Mouse (Mus musculus) midbrain, embryonic 10.5 days (tissue): ENCODE data around the gene Birc5. TPM values are rescaled to one million over a fixed set of nuclear protein-coding genes. Genes with fewer than 3 reads are reported as not detected.

ENCODE experiments used
- DNase-seq: peaks from one replicate; pipeline ENCODE4 v3.0.0-alpha.2; 2017; ENCODE audit warnings: low spot score
- H3K27ac ChIP-seq: fragments of 300-500 bp; sonication (generic); replicated peaks from 2 replicates; pipeline ENCODE4 v1.5.1; 2016; ENCODE audit warnings: mild to moderate bottlenecking
- H3K27me3 ChIP-seq: fragments of 300-500 bp; sonication (generic); 2 replicates; pipeline ENCODE4 v1.6.1; 2016; ENCODE audit warnings: low read depth, mild to moderate bottlenecking; ENCODE audit not compliant: poor library complexity, severe bottlenecking
- H3K36me3 ChIP-seq: fragments of 300-500 bp; sonication (generic); 2 replicates; pipeline ENCODE4 v1.6.1; 2016; ENCODE audit warnings: mild to moderate bottlenecking, moderate library complexity
- H3K4me1 ChIP-seq: fragments of 300-500 bp; sonication (generic); 2 replicates; pipeline ENCODE4 v1.6.1; 2016
- H3K4me3 ChIP-seq: fragments of 300-500 bp; sonication (generic); 2 replicates; pipeline ENCODE4 v1.5.1; 2016; ENCODE audit warnings: mild to moderate bottlenecking, moderate library complexity
- H3K9me3 ChIP-seq: fragments of 300-500 bp; sonication (generic); replicated peaks from 2 replicates; pipeline ENCODE4 v1.6.1; 2016; ENCODE audit warnings: mild to moderate bottlenecking
- WGBS: fragments of 180-500 bp; shearing (Covaris S2); methylation state at CpG from one replicate; pipeline ENCODE4 v1.1.7; 2016; 5-methylcytosine and 5-hydroxymethylcytosine counted together
- polyA plus RNA-seq: library from polyadenylated mRNA; unstranded; fragments of >200 nt; fragmentation: Nextera tagmentation; extraction: Ambion mirVana; gene quantifications from 2 replicates; pipeline ENCODE4 v1.2.1, GENCODE M21; 2016

Gene Birc5
- polyA plus RNA-seq, 1 experiment from 2014 or later = 413 TPM

DNA sequence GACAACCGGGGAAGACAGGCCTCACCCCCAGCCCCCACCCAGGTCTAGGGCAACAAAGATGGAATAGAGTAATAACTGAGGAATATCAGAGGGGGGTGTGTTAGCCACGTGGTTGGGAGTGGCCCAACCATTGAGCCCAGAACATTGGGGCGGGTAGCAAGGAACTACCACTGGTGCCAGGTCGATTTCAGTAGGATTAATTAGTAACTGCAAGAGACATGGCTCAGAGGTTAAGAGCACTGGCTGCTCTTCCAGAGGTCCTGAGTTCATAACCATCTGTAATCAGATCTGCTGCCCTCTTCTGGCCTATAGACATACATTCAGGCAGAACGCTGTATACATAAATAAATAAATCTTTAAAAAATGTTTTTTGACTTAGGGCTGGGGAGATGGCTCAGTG lies 2.4 kb upstream of the Birc5 start:
- Histone ChIP-seq H3K4me1 (peaks cover 35% of the 10 kb centered on the region), H3K4me3 (no peak overlapping the region)
- WGBS = 65% methylated on average over 5 of the region's 5 CpGs

DNA sequence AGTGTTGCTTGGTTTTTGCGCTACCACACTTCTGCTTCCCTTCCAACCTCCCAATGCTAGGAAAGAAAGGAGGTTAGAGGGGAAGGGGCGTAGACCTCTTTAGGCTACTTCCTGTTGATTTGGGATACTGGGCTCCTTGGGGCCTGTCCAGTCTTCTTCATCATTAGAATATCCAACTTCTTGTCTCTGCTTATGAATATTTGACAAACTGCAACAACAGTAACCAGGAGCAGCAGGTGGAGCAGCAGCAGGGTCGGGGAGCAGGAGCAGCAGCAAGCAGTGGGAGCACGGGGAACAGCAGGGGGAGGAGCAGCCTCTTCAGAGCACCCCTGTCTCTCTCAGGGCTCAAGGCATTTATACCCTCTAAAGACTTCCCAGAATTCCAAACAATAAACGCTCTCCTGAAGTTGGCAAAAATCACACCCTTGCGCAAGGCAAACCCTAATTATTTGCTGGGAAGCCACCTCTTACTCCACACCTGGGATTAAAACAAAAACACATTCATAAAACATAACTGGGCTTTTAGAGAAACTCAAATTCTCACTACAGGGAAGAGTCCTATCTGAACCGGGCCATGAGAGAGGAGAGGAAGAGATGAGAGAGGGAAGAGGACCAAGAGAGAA lies 1.3 kb upstream of the Birc5 start:
- Histone ChIP-seq H3K4me3 (peak overlapping the region; percentile 81), H3K4me1 (peaks cover 35% of the 10 kb centered on the region), H3K9me3 (no peaks in the 10 kb centered on the region), H3K27ac (peak overlapping the region; percentile 97), H3K36me3 (peaks cover 23% of the 10 kb centered on the region), H3K27me3 (no peaks in the 10 kb centered on the region)
- WGBS = 88% methylated on average over 7 of the region's 7 CpGs
- DNase-seq = no peak

More for the DNA sequence above, 2.4 kb upstream of the Birc5 start:
- H3K36me3 ChIP-seq = peaks cover 13% of the 10 kb centered on the region
- no peak for DNase-seq
- H3K27me3 ChIP-seq = no peaks in the 10 kb centered on the region
- H3K27ac ChIP-seq = no peak overlapping the region
- no peaks in the 10 kb centered on the region for H3K9me3 ChIP-seq

DNA sequence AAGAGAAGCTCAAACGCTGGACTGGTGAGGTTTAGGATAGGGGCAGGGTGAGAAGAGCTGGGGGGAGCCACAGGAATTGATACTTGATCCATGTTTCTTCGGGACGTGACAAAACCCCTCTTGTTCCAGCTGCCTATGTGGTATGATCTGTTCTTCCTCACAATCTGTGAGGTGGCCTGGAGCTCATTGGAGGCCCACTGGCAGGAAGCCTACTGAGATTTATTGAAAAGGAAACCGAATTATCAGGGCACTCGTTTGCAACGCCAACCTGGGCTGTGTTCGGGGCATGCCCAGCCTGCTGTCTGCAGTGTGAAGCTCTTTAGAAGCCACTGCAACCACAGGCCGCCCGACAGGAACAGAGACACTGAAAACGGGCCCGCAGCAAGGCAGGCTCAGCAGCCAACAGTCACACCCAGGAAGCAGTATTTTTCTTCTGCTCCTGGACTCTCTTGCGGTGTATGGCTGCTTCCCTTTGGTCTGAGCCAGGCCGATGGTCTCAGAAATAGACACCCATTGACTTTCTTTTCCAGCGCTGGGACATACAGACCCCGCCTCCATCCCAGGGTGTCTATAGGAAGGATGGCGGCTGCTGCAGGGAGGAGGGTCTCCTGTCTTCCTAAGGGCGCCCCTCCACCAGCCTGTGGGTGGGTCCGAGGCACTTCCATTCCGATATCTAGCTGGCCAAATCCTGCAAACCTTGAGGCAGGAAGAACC lies 623 bp upstream of the Birc5 start:
- Histone ChIP-seq H3K36me3 (peaks cover 30% of the 10 kb centered on the region), H3K9me3 (no peaks in the 10 kb centered on the region)

DNA sequence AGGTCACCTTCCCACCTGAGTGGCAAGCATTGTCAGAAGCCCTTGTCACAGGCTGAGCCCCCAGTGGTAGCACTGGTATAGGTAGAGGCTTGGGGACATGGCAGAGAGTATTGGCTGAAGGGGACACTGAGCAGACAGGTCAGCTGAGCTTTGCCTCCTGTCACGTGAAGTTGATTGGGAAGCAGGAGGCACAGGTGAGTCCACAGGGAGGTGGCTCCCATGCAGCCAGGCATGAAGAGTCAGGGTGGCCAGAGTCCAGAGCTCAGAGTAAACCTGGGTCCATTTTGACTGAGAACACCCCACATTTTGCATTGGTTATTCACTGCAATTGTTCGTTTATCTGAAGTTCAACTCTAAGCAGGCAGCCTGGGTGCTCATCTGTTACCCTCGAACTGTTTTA lies 3.8 kb downstream of the Birc5 start:
- Histone ChIP-seq H3K36me3 (peaks cover 75% of the 10 kb centered on the region), H3K4me3 (no peak overlapping the region), H3K27ac (no peak overlapping the region), H3K9me3 (no peaks in the 10 kb centered on the region; the same call in 1 of the 2 replicates), H3K4me1 (peaks cover 32% of the 10 kb centered on the region), H3K27me3 (no peaks in the 10 kb centered on the region)
- 96% methylated on average over 3 of the region's 3 CpGs for WGBS
- DNase-seq = no peak

More for the DNA sequence above, 623 bp upstream of the Birc5 start:
- peak overlapping the region; percentile 81 for H3K4me3 ChIP-seq
- DNase-seq = no peak
- WGBS = 17% methylated on average over 19 of the region's 19 CpGs
- peak overlapping the region; percentile 97 for H3K27ac ChIP-seq
- no peaks in the 10 kb centered on the region for H3K27me3 ChIP-seq
- peaks cover 35% of the 10 kb centered on the region for H3K4me1 ChIP-seq

DNA sequence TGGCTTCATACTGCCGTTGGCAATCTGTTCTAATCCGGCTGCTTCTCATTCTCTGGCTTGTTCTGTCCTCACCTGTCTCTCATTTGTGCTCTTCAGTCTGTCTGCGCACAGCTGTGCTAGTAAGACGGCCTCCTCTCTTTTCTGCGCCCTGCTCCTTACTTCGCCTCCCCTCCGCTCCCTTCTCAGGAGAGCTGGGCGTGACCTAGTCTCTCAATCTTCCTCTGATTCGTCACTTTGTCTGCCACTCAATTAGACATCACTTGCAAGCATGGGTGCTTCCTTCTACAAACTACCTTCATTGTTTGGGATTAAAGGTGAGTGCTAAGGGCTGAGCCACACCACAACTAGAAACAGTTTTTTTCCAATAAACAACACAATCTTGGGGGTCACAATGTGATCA lies 5.2 kb downstream of the Birc5 start:
- 92% methylated on average over 9 of the region's 9 CpGs for WGBS
- H3K36me3 ChIP-seq = peaks cover 84% of the 10 kb centered on the region
- H3K27ac ChIP-seq = no peak overlapping the region
- H3K9me3 ChIP-seq = no peaks in the 10 kb centered on the region; the same call in 1 of the 2 replicates
- no peak overlapping the region for H3K4me3 ChIP-seq
- peaks cover 9% of the 10 kb centered on the region for H3K27me3 ChIP-seq
- peaks cover 26% of the 10 kb centered on the region for H3K4me1 ChIP-seq
- DNase-seq = no peak

DNA sequence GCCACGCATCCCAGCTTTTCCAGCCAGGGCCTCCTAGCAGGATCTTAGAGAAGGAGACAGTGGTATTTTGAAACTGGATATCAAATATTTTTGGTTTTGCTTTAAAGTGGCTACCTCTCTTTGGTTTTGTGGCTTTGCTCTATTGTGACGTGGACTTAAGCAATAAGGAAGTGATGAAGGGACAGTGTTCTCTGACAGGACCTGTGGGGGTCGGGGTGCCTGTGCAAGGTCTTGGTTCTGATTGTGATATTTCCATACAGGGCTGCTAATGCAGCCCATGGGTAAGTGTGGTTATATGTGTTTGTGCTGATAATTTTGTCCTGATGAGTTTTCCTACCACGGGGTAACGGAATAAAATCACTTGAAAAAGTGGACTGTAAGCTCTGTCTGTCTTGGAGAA lies 6.3 kb downstream of the Birc5 start:
- 97% methylated on average over 5 of the region's 5 CpGs for WGBS
- no peaks in the 10 kb centered on the region; the same call in 1 of the 2 replicates for H3K9me3 ChIP-seq
- no peak for DNase-seq
- H3K4me1 ChIP-seq = peaks cover 24% of the 10 kb centered on the region
- peaks cover 20% of the 10 kb centered on the region for H3K27me3 ChIP-seq
- H3K4me3 ChIP-seq = no peak overlapping the region
- H3K27ac ChIP-seq = no peak overlapping the region
- peaks cover 82% of the 10 kb centered on the region for H3K36me3 ChIP-seq

DNA sequence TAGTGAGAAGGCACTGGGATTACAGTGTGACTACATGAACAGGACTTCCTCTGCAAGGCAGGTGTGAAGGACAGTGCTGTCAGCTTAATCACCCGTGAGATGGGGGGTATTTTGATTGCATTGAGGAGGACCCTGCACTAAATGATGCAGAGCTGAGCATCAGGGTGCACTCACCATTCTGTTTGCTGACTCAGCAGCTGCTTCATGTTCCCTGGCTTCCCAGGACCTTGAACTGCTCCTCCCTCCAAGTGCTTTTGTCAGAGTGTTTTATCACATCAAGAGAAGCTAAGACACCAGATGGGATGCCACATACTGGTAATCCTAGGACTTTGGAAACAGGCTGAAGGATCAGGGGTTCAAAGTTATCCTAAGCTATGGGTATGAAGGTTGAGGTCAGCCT lies 6.9 kb downstream of the Birc5 start:
- Histone ChIP-seq H3K4me3 (no peak overlapping the region), H3K27ac (no peak overlapping the region), H3K36me3 (peaks cover 78% of the 10 kb centered on the region), H3K4me1 (peaks cover 25% of the 10 kb centered on the region), H3K9me3 (no peaks in the 10 kb centered on the region; the same call in 1 of the 2 replicates), H3K27me3 (peaks cover 27% of the 10 kb centered on the region)
- no peak for DNase-seq
- 83% methylated on average over 1 of the region's 1 CpGs for WGBS

DNA sequence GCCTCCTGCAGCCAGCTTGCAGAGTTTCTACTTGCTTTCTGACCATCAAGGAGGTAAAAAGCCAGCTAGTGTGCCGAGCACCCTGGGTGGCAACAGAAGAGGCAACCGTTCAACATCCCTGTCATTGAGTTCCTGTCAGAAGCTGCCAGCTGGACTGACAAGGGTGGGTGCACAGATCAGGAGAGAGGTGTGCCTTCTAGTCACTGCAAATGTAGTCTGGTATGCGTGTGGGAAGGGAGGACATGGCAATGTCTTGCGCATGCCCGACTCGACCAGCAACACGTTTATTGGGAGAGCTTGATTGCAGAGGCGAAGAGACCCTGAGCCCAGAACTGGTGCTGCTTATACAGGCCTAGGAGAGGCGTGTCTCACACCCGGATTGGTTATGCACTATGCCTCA lies 8.4 kb downstream of the Birc5 start:
- no peak overlapping the region for H3K27ac ChIP-seq
- peaks cover 27% of the 10 kb centered on the region for H3K4me1 ChIP-seq
- peaks cover 41% of the 10 kb centered on the region for H3K27me3 ChIP-seq
- peaks cover 63% of the 10 kb centered on the region for H3K36me3 ChIP-seq
- 95% methylated on average over 10 of the region's 10 CpGs for WGBS
- no peak overlapping the region for H3K4me3 ChIP-seq
- no peak for DNase-seq
- H3K9me3 ChIP-seq = no peaks in the 10 kb centered on the region; the same call in 1 of the 2 replicates

DNA sequence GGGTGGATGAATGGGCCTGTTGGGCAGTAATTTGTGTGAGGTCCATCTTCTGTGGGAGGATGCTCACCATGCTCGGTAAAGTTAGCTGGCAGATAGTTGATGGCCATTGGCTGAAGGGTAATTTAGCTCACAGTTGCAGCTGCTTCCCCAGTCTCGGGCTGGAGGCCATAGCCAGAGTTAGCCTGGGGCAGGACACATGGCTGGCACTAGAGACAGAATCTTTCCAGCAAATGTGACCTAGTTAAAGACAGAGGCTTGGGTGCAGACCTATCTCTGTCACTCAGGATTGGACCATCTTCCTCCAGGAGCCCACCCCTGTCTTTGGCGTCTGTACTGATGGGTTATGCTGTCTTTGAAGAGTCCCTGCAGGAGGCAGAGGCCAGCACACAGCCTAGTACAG lies 9.3 kb downstream of the Birc5 start:
- Histone ChIP-seq H3K4me1 (peaks cover 36% of the 10 kb centered on the region), H3K9me3 (no peaks in the 10 kb centered on the region; the same call in 1 of the 2 replicates), H3K4me3 (no peak overlapping the region), H3K36me3 (peaks cover 53% of the 10 kb centered on the region), H3K27ac (no peak overlapping the region), H3K27me3 (peaks cover 51% of the 10 kb centered on the region)
- WGBS = 67% methylated on average over 3 of the region's 3 CpGs
- no peak for DNase-seq

DNA sequence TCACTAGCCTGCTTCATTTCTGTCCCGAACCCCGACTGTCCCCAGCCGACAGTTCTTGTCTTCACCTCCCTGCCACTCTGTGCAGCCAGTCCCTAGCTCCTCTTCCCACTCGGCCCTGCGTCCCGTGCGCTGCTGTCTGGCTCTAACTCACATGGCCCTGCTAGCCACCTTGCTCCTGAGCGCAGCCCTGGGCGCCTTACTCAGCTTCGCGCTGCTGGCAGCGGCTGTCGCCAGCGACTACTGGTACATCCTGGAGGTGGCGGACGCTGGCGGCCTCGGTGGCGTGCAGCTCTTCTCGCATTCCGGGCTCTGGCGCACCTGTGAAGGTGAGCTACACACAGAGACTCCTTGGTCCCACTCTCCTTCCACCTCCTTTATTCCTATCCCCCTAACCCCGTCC lies 11.6 kb downstream of the Birc5 start, which contains the start of gene Tmem235:
Gene Tmem235, plus strand, starts transcription at position 152 of the 400 bp plus-strand sequence.
- Histone ChIP-seq H3K9me3 (no peaks in the 10 kb centered on the region; the same call in 1 of the 2 replicates), H3K4me3 (peak within 1 kb of the TSS; percentile 33), H3K27ac (peak within 1 kb of the TSS; percentile 17; the same call in 1 of the 2 replicates), H3K27me3 (peaks cover 73% of the 10 kb centered on the region), H3K36me3 (peaks cover 31% of the 10 kb centered on the region), H3K4me1 (peaks cover 58% of the 10 kb centered on the region)
- WGBS = 5% methylated on average over 23 of the region's 23 CpGs
- DNase-seq = no peak

DNA sequence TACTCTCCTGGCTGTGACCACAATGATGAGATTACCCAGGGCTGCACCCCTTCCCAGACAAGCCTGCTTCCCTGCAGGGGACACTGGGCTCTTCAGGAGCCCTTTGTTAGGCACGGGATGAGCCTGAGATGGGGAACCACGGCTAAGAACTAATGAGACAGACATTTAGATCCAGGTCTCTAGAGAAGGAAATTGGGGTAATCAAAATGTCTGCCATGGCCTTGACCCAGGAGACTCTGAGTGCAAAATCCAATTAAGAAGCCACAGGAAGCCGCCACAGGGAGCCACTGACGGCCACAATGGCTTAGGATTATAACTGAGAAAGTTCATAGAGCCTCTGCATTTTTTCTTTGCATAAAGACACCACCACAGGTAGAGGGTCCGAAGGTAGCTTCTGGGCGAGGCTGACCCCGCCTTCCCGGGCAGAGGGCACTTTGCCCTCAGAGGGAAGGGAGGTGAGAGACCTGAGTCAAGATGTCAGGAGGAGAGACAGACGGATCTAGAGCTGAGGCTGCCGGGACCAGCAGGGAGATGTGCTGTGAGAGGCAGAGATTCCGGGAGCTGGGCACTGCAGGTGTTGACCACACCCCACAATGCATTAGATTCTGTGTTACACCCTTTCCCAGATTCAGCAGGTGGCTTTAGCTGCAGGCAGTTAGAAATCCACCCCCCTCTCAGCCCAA lies 14.3 kb downstream of the Birc5 start:
- no peak for DNase-seq
- peak overlapping the region; percentile 58; the same call in 1 of the 2 replicates for H3K27ac ChIP-seq
- H3K36me3 ChIP-seq = peaks cover 4% of the 10 kb centered on the region; the same call in 1 of the 2 replicates
- no peak overlapping the region for H3K4me3 ChIP-seq
- H3K27me3 ChIP-seq = peaks cover 77% of the 10 kb centered on the region
- H3K9me3 ChIP-seq = no peaks in the 10 kb centered on the region
- H3K4me1 ChIP-seq = peaks cover 81% of the 10 kb centered on the region
- 21% methylated on average over 11 of the region's 11 CpGs for WGBS

DNA sequence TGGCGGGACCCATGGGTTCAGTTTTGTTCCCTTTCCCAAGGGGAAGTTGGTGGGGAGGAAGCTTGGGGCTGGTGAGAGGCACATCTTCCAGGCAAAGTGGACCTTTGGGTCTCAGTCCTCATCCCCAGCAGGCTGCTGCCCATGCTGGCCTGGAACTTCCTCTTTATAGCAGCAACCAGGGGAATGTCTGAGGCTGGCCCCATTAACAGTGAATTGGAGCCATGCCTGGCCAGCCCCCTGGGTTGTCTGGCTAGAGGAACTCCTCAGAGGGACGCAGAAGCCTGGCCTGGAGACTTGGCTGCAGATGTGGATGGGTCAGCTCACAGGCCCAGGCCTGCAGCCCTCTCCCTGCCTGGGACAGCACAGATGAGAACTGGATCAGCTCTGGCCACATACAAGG lies 15.8 kb downstream of the Birc5 start:
- Histone ChIP-seq H3K9me3 (no peaks in the 10 kb centered on the region), H3K27ac (peak overlapping the region; percentile 82; the same call in 1 of the 2 replicates), H3K36me3 (0 out of 2 replicates have a peak, but pooled peaks cover 3% of the 10 kb centered on the region), H3K27me3 (peaks cover 76% of the 10 kb centered on the region), H3K4me1 (peaks cover 71% of the 10 kb centered on the region), H3K4me3 (no peak overlapping the region)
- WGBS = 72% methylated on average over 2 of the region's 2 CpGs
- no peak for DNase-seq
